Mouse (Mus musculus) ES-E14 (cell line): ENCODE results near the gene Hdac4. TPM values are rescaled to one million over a fixed set of nuclear protein-coding genes. Genes with fewer than 3 reads are reported as not detected.

ENCODE experiments used
- DNase-seq: peaks from one replicate; pipeline ENCODE4 v3.0.0-alpha.2; 2013; ENCODE audit warnings: low read depth, low spot score
- H3K27ac ChIP-seq: 2 replicates; pipeline ENCODE4 v1.5.1; 2012; ENCODE audit warnings: low read depth, mild to moderate bottlenecking, low read length, moderate library complexity, mixed read lengths; ENCODE audit not compliant: poor library complexity, insufficient read depth, severe bottlenecking
- H3K36me3 ChIP-seq: 2 replicates; pipeline ENCODE4 v1.6.1; 2012; ENCODE audit warnings: mild to moderate bottlenecking, low read length, moderate library complexity, mixed read lengths; ENCODE audit not compliant: control insufficient read depth, poor library complexity, insufficient read depth, severe bottlenecking
- H3K4me1 ChIP-seq, 2 experiments: fragments of 150-350 bp in 1 of 2; sonication (generic) in 1 of 2; 2 replicates each; pipeline ENCODE4 v1.6.1; 2012; ENCODE audit warnings: low read length in 2 of 2, mild to moderate bottlenecking in 1 of 2, mixed read lengths in 1 of 2; ENCODE audit not compliant: control insufficient read depth in 2 of 2, insufficient read depth in 2 of 2, poor library complexity in 1 of 2
- H3K4me3 ChIP-seq, 2 experiments: fragments of 150-350 bp in 1 of 2; sonication (generic) in 1 of 2; 2 replicates each; pipeline ENCODE4 v1.5.1; 2012; ENCODE audit warnings: low read length in 2 of 2, low read depth in 1 of 2, mild to moderate bottlenecking in 1 of 2, mixed read lengths in 1 of 2; ENCODE audit not compliant: insufficient read depth in 1 of 2, poor library complexity in 1 of 2, severe bottlenecking in 1 of 2
- H3K9ac ChIP-seq: 2 replicates; pipeline ENCODE4 v1.6.1; 2012; ENCODE audit warnings: low read depth, mild to moderate bottlenecking, low read length, mixed read lengths; ENCODE audit not compliant: poor library complexity, insufficient read depth, severe bottlenecking
- H3K9me3 ChIP-seq: fragments of 150-350 bp; sonication (generic); 2 replicates; pipeline ENCODE4 v1.6.1; 2012; ENCODE audit warnings: low read depth, mild to moderate bottlenecking, low read length; ENCODE audit not compliant: control insufficient read depth, insufficient read depth
- CHD2 ChIP-seq: IDR thresholded peaks from 2 replicates; pipeline ENCODE4 v1.6.1; 2014; ENCODE audit warnings: mild to moderate bottlenecking, low read depth, low read length, inconsistent platforms
- HCFC1 ChIP-seq: IDR thresholded peaks from 2 replicates; pipeline ENCODE4 v1.6.1; 2012; ENCODE audit warnings: low read length, inconsistent platforms, borderline replicate concordance; ENCODE audit not compliant: insufficient read depth
- MAFK ChIP-seq: IDR thresholded peaks from 2 replicates; pipeline ENCODE4 v1.6.1; 2014; ENCODE audit warnings: mild to moderate bottlenecking, low read depth, low read length, inconsistent platforms; ENCODE audit not compliant: insufficient read depth
- ZC3H11A ChIP-seq: IDR thresholded peaks from 2 replicates; pipeline ENCODE4 v1.6.1; 2012; ENCODE audit warnings: low read depth, mild to moderate bottlenecking, inconsistent platforms, low read length, borderline replicate concordance
- ZNF384 ChIP-seq: IDR thresholded peaks from 2 replicates; pipeline ENCODE4 v1.6.1; 2012; ENCODE audit warnings: low read depth, low read length, inconsistent platforms
- in situ Hi-C, 2 experiments: fragments of 600-800 bp; cut with MboI; formaldehyde crosslinking; loops; one replicate each; pipeline ENCODE4 v1.15.1; 2025; ENCODE audit warnings: low sequenced_read_pairs in 2 of 2, inconsistent platforms in 1 of 2; ENCODE audit not compliant: unreplicated experiment in 2 of 2
- total RNA-seq: library from RNA; depleted of rRNA; stranded (reverse); fragments of 300-350 nt; gene quantifications from 2 replicates; pipeline ENCODE4 v1.2.3, GENCODE M21; 2012

Gene Hdac4
- total RNA-seq, 1 experiment = 24.1 TPM

DNA sequence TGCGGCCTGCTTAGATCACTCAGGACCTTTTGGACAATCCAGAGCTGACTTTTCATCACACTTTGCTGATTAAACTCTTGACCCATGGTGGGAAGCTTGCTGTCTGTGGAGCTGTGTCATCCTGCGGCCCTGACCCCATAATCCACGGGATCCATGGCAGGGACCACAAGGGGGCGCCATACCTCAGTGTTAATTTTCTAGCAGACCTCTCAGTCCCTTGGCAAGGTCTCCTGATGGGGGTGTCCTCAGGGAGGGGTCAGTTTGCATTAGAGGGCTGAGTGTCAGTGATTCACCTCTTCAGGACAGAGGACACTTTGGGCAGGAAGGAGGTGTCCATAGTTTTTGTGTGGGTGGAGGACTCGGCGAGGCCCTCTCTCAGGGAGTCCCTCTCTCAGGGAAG is 281.6 kb downstream of the Hdac4 start:
- H3K27ac ChIP-seq = no peak overlapping the region
- in situ Hi-C loops = no loop called here
- TF ChIP-seq CHD2 (no peak), ZNF384 (no peak), HCFC1 (no peak), MAFK (no peak), ZC3H11A (no peak)
- peaks cover 0 to 27% of the 10 kb centered on the region in 2 experiments; a peak in 3 of 4 replicates for H3K4me1 ChIP-seq
- H3K36me3 ChIP-seq = no peaks in the 10 kb centered on the region
- no peak overlapping the region for H3K4me3 ChIP-seq
- no peaks in the 10 kb centered on the region for H3K9me3 ChIP-seq
- no peak overlapping the region for H3K9ac ChIP-seq
- peak; percentile 46 for DNase-seq

DNA sequence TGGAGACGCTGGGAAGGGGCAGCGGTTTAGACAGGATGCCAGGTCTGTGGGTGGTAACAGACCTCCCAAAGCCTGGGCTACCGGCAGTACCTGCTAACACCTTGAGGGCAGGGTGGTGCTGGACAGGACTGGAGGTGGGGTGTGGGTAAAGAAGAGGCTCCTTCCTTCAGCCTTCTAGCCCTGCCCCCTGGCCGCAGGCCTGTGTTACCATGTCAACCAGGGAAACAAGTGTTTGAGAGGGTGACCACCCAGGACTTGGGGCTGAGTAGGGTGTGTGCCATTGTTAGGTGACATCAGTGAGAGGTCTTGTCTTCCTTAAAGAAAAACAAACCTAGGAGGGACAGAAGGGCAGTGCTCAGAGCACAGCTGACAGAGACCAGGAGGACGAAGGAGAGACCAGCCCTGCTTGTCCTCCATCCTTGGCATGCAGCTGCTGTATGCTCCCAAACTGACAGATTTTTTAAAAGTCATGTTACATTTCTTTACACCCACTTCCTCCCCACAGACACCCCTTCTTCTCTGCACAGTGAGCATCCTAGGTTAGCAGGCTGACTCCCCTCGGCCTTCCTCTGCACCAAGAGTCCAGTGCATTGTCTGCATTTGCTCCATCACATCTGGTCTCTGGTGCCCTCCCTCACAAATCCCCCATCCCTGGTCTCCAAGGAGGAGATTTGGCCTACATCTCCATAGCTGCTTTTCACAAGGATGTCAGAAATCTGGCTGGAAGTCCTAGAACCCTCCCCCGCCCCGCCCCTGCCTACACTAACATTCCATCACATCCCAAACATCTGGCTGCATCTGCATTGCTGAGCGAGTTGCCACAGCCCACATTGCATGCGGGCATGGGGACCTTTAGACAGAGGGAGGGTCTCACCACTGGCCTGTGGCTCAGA is 283.0 kb downstream of the Hdac4 start:
- no peak for DNase-seq
- Histone ChIP-seq H3K27ac (no peak overlapping the region), H3K4me3 (no peak overlapping the region), H3K9me3 (no peaks in the 10 kb centered on the region), H3K9ac (no peak overlapping the region), H3K4me1 (peaks cover 0 to 27% of the 10 kb centered on the region in 2 experiments; a peak in 3 of 4 replicates), H3K36me3 (no peaks in the 10 kb centered on the region)
- in situ Hi-C loops = no loop called here
- no peak for TF ChIP-seq ZC3H11A
- TF ChIP-seq ZNF384 = no peak
- no peak for TF ChIP-seq CHD2
- TF ChIP-seq HCFC1 = no peak
- TF ChIP-seq MAFK = no peak

DNA sequence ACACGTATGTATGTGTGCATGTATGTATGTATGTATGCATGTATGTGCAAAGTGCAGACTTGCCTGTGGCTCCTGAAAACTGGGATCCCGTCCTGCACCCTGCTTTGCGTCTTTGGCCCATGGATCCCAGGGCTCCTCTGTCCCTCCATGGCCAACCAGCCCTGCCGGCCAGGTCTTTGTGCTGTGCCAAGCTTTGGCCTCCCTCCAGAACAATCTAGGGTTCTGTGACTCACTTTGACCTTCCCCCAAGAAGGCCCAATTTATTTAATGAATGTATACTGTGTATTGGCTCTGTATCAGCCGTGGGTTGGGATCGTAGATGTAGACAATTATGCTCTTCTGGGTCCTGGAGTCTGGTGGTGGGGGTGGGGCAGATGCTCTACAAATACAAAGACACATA is 290.2 kb downstream of the Hdac4 start:
- no peaks in the 10 kb centered on the region for H3K36me3 ChIP-seq
- no peak overlapping the region for H3K9ac ChIP-seq
- H3K4me1 ChIP-seq = no peaks in the 10 kb centered on the region
- in situ Hi-C loops = no loop called here
- no peak for DNase-seq
- H3K27ac ChIP-seq = no peak overlapping the region
- no peak for TF ChIP-seq ZC3H11A
- no peak for TF ChIP-seq CHD2
- no peak for TF ChIP-seq ZNF384
- no peak for TF ChIP-seq HCFC1
- TF ChIP-seq MAFK = no peak
- no peak overlapping the region for H3K4me3 ChIP-seq
- no peaks in the 10 kb centered on the region for H3K9me3 ChIP-seq

DNA sequence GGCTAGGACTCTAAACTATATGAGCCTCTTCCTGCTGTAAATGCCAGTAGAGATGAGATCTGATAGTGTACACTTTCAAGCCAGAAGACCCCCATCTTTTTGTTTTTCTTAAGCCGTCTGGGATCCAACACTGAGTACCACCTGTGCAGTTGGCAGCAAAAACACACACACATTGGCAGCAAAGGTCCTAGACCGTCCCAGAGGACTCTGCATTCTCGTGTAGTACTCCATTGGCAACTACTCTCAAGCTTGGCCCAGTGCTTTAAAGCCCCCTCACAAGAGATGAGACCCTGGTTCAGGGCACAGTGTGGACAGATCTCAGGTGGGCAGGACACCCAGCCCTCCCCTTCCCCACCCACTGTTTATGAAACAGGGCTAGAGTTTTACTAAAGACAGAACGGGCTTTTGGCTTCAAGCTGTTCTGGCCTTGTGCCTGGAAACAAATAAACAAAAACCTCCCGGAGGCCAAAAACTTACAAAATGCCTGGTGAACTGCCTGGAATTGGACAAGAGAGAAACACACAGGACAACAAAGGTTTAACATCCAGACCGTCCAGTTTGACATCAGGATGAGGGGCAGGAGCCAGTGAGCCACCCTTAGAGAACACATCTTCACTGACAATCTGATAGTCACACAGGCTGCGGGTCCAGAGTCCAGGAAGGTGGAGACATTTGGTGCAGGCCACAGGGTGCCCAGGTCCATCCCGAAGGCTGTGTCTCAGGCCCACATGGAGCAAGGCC is 292.1 kb downstream of the Hdac4 start:
- Histone ChIP-seq H3K27ac (no peak overlapping the region), H3K9me3 (no peaks in the 10 kb centered on the region), H3K4me1 (no peaks in the 10 kb centered on the region), H3K36me3 (no peaks in the 10 kb centered on the region), H3K9ac (no peak overlapping the region), H3K4me3 (no peak overlapping the region)
- in situ Hi-C loops = no loop called here
- no peak for TF ChIP-seq MAFK
- TF ChIP-seq HCFC1 = no peak
- TF ChIP-seq ZC3H11A = no peak
- TF ChIP-seq CHD2 = no peak
- no peak for DNase-seq
